Mouse (Mus musculus) megakaryocyte progenitor cell, adult 5-6 weeks (primary cell): ENCODE measurements around the gene Ucp2. TPM values are rescaled to one million over a fixed set of nuclear protein-coding genes. Genes with fewer than 3 reads are reported as not detected.
"Not testable (repeated sequence)": the region's sequence is repeated elsewhere in the genome, so short reads cannot be mapped to it uniquely, and the experiment has no call there.

ENCODE experiments used
- ATAC-seq: replicated peaks from 2 replicates; pipeline ENCODE4 v1.8.0; 2016; ENCODE audit warnings: mild to moderate bottlenecking, moderate TSS enrichment, inconsistent platforms; ENCODE audit not compliant: poor library complexity
- total RNA-seq, 2 experiments: library from RNA; stranded (forward) in 1 of 2; stranded (reverse) in 1 of 2; fragments of 157-497, 149-512 nt in 1 of 2; fragments of 200-1000 nt in 1 of 2; gene quantifications; 2 replicates each; pipeline versions ENCODE4 v1.2.3 to v1.2.4; 2015 to 2017

The Ucp2 gene
- total RNA-seq, 2 experiments from 2014 or later = 97.3 to 232 TPM

DNA sequence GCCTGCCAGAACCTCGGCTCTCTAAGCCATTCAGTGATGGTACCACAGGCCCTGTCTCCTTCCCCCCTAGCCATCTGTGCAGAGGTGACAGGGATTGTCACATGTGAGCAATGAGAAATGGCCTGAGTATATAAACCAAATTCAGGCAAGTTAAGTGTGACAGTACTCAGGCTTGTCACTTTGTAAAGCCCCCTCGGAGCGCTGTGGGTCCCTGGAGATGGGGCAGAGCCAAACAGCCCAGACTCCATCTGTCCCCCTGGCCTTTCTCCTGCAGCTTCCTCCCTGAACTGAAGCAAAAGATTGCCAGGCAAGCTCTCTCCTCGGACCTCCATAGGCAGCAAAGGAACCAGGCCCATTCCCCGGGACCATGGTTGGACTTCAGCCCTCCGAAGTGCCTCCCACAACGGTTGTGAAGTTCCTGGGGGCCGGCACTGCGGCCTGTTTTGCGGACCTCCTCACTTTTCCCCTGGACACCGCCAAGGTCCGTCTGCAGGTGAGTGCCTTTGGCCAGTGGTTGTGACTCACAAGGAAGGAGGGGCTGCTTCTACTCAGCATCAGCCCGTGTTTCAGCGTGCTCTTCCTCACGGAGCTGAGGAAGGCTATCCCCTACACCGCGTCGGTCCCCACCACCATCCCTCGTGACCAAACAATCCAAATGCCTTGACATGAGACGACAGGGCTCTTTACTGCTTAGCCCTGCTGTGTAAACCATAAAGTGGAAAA, 13.9 kb upstream of the Ucp2 start:
- no peak for ATAC-seq

DNA sequence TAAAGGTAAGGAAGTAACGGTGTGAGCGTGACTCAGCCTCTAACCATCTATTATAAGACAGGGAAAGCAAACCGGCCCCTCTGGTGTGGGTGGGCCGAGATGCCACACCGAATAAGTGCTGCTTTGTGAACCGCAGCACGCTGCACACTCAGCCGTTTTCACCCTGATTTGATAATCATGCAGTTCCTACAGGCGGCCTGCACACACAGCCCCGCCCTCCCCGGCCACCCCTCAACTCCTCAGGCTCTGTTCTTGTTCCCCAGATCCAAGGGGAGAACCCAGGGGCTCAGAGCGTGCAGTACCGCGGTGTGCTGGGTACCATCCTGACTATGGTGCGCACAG, 13.3 kb upstream of the Ucp2 start:
- no peak for ATAC-seq

DNA sequence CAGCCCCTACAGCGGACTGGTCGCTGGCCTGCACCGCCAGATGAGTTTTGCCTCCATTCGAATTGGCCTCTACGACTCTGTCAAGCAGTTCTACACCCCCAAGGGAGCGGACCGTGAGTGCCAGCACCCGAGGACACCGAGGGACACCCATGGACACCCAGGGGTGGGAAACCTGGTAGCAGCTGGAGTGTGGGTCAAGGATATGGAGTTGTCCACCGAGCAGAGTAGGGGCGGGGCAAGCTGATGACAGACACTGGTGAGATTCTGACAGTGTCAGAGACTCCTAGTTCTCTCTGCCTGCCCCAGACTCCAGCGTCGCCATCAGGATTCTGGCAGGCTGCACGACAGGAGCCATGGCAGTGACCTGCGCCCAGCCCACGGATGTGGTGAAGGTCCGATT, 13.0 kb upstream of the Ucp2 start:
- ATAC-seq = no peak

DNA sequence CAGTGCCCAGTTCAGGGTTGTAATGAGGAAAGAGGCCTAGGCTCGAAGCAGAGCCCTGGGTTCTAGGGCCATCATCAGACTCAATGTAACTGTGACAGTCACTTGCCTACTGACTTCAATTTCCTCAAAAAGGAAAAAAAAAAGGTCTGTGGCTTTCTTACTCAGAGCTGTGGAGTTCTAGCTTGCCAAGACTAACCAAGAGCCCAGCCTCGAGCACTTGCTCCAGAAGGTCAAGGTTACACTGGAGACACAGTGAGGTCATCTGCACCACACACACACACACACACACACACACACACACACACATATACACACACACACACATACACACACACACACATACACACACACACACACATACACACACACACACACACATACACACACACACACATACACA, 11.1 kb upstream of the Ucp2 start:
- ATAC-seq = not testable (repeated sequence)

DNA sequence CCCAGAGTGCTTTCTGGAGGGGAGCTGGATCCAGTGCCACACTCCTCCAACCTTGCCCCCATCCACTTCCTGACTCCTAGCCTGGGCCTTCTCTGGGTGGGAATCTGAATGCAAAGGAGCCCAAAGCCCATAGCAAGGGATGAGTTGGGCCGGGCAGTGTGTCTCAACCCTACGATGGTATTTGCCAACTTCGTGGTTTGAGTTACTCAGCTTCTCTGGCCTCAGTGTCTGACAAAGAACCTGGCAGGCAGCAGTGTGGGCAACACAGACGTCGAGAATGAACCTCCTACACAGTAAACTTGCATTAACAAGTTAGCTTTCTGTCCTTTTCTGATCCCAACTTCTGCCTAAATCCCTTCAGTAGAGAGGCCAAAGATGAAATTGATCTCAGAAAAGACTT, 8.6 kb upstream of the Ucp2 start:
- peak; percentile 74 for ATAC-seq

DNA sequence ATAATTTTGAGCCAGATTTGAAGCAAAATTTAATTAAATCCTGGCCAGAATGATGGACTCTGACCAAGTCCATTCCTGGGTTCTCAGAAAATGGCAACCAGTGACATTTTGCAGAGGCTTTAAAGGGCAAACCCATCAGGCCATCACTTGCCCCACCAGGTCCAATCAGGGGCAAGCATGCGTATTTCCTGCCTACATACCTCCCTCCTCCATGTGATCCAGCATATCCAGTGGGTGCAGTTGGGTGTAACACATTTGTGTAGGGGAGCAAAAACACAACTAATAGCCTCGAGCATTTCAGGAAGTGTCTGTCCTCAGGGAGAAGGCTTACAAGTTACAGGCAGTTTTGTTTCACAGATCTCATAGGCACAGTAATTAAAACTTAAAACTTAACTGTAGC, 5.8 kb upstream of the Ucp2 start:
- ATAC-seq = no peak

DNA sequence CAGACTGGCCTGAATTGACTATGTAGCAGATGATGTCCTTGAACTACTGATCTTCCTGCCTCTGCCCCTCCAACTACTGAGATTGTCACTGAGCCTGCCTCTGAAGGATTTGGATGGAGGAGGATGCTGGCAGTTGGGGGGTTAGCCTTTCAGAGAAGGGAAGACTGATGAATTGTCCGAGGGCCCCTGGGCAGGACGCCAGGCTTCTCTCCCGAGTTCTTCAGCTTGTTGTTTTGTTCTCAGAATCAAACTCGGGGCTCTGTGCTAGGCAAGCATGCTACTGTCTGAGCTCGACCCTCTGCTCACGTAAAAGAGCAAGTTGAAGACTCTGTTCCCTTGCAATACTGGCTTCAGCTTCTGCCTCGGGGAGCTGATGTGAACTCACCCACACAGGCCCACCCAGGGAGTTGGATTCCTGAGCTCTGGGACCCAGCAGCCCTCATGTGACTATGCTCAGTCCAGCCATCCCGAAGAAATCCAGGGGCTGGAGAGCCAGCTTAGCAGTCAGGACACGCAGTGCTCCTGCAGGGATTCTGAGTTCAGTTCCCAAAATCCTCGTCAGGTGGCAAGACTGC, 4.6 kb upstream of the Ucp2 start:
- ATAC-seq = no peak

DNA sequence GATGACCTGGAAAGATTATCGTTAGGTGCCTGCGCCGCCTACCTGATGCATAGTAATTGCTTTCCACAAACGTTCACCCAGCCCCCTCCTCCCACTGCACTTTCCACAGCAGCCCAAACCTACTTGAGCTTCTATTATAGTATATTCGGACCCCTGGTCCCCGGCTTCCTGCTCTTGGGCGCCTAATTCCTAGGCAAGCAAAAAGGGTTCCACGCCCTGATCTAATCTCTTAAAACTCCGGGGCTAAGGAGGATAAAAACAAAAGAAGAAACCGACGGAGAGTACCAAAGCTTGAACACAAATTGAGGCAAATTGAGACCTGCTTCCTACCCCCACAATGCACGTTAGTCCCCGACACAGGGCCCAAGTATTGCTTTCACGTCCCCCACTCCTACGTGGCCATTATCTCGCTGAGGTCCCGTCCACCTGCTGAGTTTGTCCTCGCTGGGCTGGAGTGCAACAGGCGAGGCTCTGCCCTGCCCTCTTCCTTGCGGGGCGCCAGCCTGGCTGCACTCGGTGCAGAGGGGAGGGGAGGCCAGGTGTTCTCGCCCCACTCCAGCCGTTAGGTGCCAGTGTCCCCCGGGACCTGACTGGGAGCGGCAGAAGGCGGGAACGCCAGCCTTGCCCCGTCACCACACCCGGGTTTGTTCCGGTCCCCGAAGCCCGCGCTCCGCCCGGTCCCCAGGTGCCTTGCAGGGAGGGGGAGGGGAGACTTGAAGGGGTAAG, 583 bp upstream of the Ucp2 start:
- ATAC-seq = peak; percentile 33

DNA sequence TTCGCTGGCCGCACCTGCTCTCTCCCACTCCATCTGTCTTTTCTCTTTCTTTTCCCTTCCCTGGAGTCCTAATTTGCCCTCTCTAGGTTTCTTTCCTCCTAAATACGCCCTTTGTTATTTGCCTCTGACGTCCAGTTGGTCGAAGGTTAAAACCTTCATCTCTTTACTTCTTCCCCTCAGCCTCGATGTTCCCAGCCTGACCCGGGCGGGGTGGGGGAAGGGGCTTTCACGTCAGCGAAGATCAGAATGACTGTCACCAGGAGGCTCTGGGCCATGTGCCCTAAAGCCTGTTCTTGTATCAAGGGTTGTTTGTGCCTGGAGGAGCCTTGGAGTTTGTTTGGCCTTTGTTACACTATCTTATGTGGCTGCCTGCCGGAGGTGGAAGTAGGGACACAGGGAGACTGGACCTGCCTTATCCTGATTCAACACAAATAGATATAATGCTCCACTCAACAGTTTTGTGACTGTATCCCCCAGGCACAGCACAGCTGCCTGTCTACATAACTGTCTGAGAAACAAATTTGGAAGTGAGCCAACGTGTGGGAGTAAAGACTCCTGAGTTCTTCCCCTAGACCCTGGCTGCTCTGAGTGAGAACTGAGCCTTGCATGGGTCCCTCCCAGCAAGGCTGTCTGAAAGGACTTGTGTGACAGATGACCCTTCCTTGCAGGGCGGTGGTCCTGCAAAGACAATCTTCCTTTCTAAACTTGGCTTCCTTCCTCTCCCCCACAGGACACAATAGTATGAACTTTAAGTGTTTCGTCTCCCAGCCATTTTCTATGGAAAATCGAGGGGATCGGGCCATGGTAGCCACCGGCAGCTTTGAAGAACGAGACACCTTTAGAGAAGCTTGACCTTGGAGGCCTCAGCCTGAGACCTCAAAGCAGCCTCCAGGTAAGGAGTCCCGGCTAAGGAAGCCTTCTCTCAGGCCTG, 612 bp downstream of the Ucp2 start:
- ATAC-seq = peak; percentile 15

DNA sequence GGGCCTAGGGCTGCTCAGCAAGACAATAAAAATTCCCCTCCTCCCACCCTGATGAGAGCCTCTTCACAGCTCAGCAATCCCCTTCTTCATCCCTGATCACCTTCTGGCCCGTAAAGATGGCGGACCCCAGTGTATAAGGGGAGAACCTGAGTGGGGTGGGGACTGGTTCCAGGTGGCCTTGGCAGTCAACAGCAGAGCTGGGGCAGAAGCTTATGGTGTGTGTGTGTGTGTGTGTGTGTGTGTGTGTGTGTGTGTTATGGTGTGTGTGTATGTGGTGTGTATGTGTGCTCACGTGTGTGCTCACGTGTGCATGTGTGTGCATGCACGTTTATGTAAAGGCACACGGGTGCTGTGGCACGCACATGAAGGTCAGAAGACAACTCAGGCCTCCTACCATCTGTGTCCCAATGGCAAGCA, 1.3 kb downstream of the Ucp2 start:
- no peak for ATAC-seq

DNA sequence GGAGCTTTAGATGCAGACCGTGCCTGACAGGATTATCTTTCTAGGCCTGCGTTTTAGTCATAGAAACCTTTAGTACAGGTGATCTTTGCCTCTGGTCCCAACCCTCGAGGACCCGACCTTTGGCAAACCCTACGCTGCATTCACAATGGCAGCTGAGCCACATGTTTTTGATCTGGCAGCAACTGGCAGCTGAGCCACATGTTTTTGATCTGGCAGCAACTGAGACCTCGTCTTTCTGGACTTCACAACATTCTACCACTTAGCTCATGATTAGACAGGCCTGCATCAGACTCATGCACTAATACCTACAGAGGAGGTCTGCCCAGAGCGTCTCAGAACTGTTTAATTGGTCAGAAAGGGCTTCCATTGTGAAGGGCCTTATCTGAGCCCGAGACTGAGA, 1.9 kb downstream of the Ucp2 start:
- no peak for ATAC-seq

DNA sequence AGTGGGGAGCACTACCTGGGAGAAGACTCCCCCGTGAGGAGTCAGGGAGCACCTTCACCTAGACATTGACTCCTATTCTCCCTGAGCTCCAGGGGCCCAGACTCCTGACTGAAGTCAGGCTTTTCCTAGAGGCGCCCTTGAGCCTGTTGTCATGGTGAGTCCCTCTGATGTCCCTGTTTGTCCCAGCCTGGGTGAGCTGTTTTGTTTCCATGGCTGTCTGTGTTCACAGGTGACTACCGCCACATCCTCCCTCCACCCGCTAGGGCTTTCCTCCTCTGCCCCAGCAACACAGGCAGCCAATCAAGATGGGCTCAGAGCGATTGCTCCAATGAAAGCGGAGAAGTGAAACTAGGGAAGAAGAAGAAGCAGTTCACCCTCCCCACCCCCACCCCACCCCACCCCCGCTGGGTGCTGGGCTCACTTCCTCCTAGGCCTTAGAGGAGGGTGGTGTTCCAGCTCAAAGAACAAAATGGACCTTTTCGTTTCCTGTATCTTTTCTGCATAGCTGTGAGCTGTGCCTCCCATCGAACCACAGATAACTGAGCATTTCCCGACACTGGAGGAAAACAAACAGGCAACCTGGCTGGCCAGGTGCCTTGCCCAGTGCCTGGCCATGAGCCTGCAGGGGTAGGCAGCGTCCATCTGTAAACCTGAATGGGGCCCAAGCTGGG, 2.6 kb downstream of the Ucp2 start:
- ATAC-seq = peak; percentile 64

DNA sequence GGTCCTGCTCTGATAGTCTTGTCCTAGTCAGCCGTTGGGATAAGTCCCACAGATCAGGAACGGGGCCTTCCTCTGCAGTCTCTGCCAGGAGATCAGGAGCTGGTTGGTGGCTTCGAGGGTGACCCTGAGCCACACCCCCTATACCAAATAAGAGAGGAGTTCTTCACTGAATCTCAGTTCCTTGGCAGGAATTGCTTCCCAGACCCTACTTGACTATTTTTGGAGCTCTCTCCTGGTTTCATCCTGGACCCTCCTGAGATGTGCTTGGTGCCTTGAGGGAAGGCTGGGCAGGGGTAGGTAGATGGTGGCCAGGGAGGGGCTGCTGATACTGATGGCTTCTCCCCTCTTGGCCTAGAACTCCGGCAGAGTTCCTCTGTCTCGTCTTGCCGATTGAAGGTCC, 3.2 kb downstream of the Ucp2 start:
- ATAC-seq = no peak

DNA sequence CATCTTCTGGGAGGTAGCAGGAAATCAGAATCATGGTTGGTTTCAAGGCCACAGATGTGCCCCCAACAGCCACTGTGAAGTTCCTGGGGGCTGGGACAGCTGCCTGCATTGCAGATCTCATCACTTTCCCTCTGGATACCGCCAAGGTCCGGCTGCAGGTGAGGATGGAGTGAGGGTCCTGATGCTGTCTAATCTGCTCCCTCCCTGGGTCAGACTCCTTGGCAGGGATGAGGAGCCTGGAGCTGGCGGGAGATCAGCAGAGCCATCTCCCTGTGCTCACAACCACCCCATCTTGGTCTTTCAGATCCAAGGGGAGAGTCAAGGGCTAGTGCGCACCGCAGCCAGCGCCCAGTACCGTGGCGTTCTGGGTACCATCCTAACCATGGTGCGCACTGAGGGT, 3.7 kb downstream of the Ucp2 start:
- ATAC-seq = no peak

DNA sequence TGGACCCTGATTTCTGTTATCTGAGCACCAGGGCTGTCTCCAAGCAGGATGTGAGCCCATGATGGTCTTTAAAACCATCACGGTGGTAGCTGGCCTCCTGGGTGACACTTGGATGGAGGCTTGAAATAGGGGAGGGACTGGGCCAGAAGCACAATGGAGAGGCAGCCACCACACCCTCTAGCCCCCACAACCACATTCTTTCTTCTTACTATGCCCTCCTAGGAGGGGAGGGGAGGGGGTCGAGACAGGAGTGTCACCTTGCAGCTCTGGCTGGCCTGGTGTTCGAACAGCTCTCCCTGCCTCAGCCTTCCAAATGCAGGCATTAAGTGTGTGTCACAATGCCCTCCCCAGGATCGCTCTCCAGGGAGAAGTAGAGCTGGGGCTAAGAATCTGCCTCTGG, 4.3 kb downstream of the Ucp2 start:
- ATAC-seq = no peak

DNA sequence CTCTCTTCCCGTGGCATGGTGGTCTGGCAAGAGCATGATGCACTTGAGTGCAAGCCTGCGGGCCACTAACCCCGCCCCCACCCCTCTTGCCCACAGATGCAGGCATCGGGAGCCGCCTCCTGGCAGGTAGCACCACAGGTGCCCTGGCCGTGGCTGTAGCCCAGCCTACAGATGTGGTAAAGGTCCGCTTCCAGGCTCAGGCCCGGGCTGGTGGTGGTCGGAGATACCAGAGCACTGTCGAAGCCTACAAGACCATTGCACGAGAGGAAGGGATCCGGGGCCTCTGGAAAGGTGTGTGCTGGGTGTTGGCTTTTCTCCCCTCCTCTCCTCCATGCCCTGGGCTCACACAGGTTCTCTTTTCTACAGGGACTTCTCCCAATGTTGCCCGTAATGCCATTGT, 4.8 kb downstream of the Ucp2 start:
- ATAC-seq = no peak

DNA sequence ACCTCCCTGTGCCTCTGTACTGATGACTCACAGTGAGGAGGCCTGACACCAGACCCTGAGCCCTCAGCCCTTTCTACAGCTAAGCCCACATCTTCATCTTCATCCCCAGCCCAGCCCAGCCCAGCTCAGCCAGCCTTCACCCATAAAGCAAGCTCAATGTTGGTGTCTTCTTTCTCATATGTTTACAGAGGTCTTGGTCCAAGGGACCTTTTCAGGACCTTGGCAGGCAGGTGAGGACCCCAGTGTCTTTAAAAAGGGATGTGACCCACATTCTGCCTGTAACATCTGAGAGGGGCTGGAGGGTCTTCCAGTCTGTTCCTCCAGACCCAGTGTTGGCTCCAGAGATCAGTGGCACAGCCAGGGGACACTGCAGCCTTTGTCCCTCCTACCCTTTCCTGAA, 6.3 kb downstream of the Ucp2 start:
- no peak for ATAC-seq

DNA sequence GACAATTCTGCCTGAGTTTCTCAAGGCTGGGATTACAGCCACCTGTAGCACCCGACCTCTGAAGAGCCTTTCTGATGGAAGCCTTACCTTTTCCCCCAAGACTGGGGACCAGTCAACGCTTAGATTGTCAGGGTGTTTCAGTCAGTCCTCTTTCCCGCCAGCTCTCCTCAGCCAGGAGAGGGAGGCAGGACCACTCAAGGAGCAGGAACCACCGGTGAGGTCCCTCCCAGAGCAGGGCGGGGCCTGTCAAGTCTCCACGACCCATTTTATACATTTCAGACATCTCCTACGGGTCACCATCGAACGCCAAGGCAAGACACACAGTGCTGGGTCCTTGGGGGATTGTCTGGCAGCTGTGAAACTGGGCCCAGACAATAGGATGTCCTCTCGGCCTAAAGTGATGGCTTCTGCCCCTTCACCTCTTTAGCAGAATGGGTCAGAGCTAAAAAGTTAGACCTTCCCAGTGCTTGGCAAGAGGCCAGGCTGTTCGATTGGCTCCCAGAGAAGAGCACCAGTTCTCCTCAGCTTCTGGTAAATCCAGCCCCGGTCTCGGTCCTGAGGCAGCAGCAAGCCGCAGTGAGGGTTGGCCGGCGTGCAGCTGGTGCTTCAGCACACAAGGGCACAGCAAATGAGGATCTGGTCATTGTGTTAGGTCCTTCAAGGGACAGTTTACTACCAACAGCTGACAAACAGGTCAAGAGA, 7.3 kb downstream of the Ucp2 start:
- ATAC-seq = no peak

DNA sequence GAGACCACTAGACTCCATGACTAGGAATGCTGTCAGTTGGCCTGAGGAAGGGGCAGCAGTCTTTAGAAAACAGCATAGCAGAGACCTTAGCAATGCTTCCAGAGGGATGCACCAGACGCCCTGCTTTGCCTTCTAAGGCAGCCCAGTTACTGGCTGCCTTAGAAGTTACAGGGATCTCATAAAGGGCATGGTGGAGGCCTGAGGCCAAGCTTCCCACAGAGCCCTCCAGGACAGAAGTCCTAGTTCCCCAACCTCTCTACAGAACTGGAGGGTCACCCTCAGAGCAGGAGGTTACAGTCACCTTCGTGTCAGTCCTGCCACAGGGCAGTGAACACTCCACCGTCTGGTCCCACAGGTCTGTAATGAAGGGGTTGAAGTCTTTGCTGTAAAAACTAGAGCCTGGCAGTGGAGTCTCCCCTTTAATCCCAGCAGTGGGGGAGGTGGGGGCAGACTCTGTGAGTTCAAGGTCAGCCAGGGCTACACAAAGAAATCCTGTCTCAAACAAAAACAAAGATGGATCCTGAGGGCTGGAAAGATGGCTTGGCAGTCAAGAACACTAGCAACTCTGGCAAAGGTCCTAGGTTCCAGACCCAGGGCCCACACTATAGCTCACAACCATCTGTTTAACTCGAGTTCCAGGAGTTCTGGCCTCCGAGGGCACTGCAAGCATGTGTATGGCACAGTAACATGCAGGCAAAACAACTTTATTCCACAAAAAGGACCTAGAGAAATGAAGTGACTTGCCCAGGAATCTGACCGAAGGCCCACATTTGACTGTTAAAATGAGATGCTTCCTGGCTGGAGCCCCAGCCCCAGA, 8.1 kb downstream of the Ucp2 start:
- no peak for ATAC-seq
